8 mouse cellular contexts compared by ENCODE assay signal in the genomic region with DNA sequence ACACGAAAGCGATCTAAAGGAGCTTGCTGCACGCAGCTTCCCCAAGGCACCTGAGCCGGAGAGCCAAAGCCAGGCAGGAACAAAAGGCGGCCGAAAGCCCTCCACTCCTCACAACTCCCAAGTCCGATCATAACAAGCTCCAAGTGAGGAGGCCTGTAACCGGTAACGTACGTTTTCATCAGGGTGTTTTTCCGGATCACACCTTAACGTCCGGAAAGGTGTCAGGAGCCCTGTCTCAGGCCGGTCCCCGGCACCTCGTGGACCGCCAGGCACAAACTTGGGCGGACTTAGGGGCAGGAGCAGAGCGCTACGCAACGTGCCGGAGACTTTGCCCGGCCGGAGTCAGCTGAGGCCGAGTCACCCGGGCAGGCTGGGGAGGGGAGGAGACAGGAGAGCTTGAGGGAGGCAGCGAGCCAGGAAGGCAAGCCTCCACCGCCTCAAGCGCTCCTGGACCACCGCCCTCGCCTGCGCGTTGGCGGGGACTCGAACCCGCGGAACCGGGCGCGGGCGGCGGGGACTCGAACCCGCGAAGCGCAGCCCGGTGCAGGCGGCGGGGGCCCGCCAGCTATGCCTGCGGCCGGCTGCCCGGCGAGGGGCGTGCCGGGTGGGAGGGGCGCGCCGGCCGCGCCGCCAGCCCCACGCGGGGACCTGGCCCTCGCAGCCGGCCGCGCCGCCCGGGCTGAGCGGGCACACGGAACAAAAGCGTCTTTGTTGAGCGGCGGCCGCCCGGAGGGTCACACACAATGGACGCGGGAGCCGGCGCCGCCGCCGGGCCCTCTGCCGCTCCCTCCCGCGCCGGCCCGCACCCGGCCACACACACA. TPM values are rescaled to one million over a fixed set of nuclear protein-coding genes. Genes with fewer than 3 reads are reported as not detected.
DNase-seq lines count a peak whose midpoint lies in the region; ATAC-seq and TF ChIP-seq lines count a peak whose summit lies in the region.

No protein-coding gene starts in this region.

- peak overlapping the region; percentile 94 for H3K9ac ChIP-seq in forebrain, embryonic 15.5 days (replicated peaks)
- H3K9ac ChIP-seq in lung, embryonic 14.5 days = peak overlapping the region; percentile 92
- H3K9ac ChIP-seq in neural tube, embryonic 15.5 days (replicated peaks) = peak overlapping the region; percentile 85

- H3K4me3 ChIP-seq in G1E (ENCODE audit: low read depth, low read length) = peak overlapping the region; percentile 88
- H3K4me3 ChIP-seq in cerebellum, adult 2 months (replicated peaks; ENCODE audit: insufficient read depth, low read depth, low read length) = peak overlapping the region; percentile 83
- peak overlapping the region; percentile 94 for H3K4me3 ChIP-seq in forebrain, embryonic 15.5 days
- H3K4me3 ChIP-seq in lung, embryonic 14.5 days (ENCODE audit: low read depth, low read length) = peak overlapping the region; percentile 84
- peak overlapping the region; percentile 83 for H3K4me3 ChIP-seq in neural tube, embryonic 15.5 days (replicated peaks)

- peak overlapping the region; percentile 62 for H3K4me2 ChIP-seq in forebrain, embryonic 15.5 days (replicated peaks)
- peak overlapping the region; percentile 85 for H3K4me2 ChIP-seq in lung, embryonic 14.5 days
- peak overlapping the region; percentile 60 for H3K4me2 ChIP-seq in neural tube, embryonic 15.5 days

- WGBS in cerebellum, adult 2 months = under 1% methylated on average over 75 of the region's 90 CpGs
- WGBS in forebrain, embryonic 15.5 days = under 1% methylated on average over 82 of the region's 90 CpGs
- WGBS in large intestine, adult 2 months = under 1% methylated on average over 60 of the region's 90 CpGs
- under 1% methylated on average over 73 of the region's 90 CpGs for WGBS in lung, embryonic 14.5 days
- WGBS in neural tube, embryonic 15.5 days = under 1% methylated on average over 78 of the region's 90 CpGs

- peak; percentile 62 for DNase-seq in G1E (ENCODE audit: low spot score)
- DNase-seq in cerebellum, adult 2 months = peak; percentile 78 to 81
- DNase-seq in heart, postnatal 14 days = peak; percentile 83
- DNase-seq in large intestine, adult 2 months (ENCODE audit: low read depth, low spot score) = peak; percentile 55
- peak; percentile 81 for DNase-seq in lung, embryonic 14.5 days
- DNase-seq in testis, postnatal 14 days (ENCODE audit: low spot score) = peak; percentile 82

- TF ChIP-seq CTCF in G1E (IDR thresholded peaks at IDR 0.05; ENCODE audit: low read depth, low read length) = no peak
- TF ChIP-seq CTCF in cerebellum, adult 2 months (IDR thresholded peaks at IDR 0.05; ENCODE audit: borderline replicate concordance, insufficient read depth, low read depth, low read length) = no peak
- no peak for TF ChIP-seq CTCF in lung, embryonic 14.5 days (IDR thresholded peaks at IDR 0.05; ENCODE audit: low read depth)

- peak overlapping the region; percentile 66 for H3K27ac ChIP-seq in cerebellum, adult 2 months (ENCODE audit: insufficient read depth, low read length)
- peak overlapping the region; percentile 98 for H3K27ac ChIP-seq in forebrain, embryonic 15.5 days (replicated peaks)
- H3K27ac ChIP-seq in lung, embryonic 14.5 days (ENCODE audit: low read depth) = peak overlapping the region; percentile 99
- H3K27ac ChIP-seq in neural tube, embryonic 15.5 days (replicated peaks) = peak overlapping the region; percentile 97

- peaks cover 13% of the 10 kb centered on the region for H3K36me3 ChIP-seq in G1E (replicated peaks)
- H3K36me3 ChIP-seq in forebrain, embryonic 15.5 days = no peaks in the 10 kb centered on the region
- no peaks in the 10 kb centered on the region for H3K36me3 ChIP-seq in lung, embryonic 14.5 days (ENCODE audit: insufficient read depth)
- no peaks in the 10 kb centered on the region for H3K36me3 ChIP-seq in neural tube, embryonic 15.5 days

- TF ChIP-seq POLR2A in cerebellum, adult 2 months (IDR thresholded peaks at IDR 0.05; ENCODE audit: borderline replicate concordance, insufficient read depth, low read length) = no peak

- peaks cover 64% of the 10 kb centered on the region for H3K4me1 ChIP-seq in G1E (ENCODE audit: insufficient read depth, low read depth, low read length)
- peaks cover 11% of the 10 kb centered on the region for H3K4me1 ChIP-seq in cerebellum, adult 2 months (ENCODE audit: control insufficient read depth, insufficient read depth, low read length)
- H3K4me1 ChIP-seq in forebrain, embryonic 15.5 days = peaks cover 39% of the 10 kb centered on the region
- peaks cover 8% of the 10 kb centered on the region for H3K4me1 ChIP-seq in lung, embryonic 14.5 days (ENCODE audit: insufficient read depth)
- H3K4me1 ChIP-seq in neural tube, embryonic 15.5 days = peaks cover 45% of the 10 kb centered on the region

- no peak for ATAC-seq in G1E (ENCODE audit: extremely low read depth, insufficient number of reproducible peaks, low FRiP score, poor library complexity, severe bottlenecking)
- ATAC-seq in forebrain, embryonic 15.5 days (replicated peaks) = peak; percentile 90
- ATAC-seq in lung, embryonic 14.5 days (ENCODE audit: insufficient read depth) = peak; percentile 82
- ATAC-seq in neural tube, embryonic 15.5 days (ENCODE audit: low FRiP score) = peak; percentile 89

- no peaks in the 10 kb centered on the region for H3K27me3 ChIP-seq in G1E (ENCODE audit: insufficient read depth, low read length)
- H3K27me3 ChIP-seq in cerebellum, adult 2 months (ENCODE audit: control insufficient read depth, insufficient read depth, low read length) = no peaks in the 10 kb centered on the region
- H3K27me3 ChIP-seq in forebrain, embryonic 15.5 days = no peaks in the 10 kb centered on the region
- no peaks in the 10 kb centered on the region for H3K27me3 ChIP-seq in lung, embryonic 14.5 days (ENCODE audit: insufficient read depth, low read length)
- no peaks in the 10 kb centered on the region for H3K27me3 ChIP-seq in neural tube, embryonic 15.5 days (replicated peaks)

- H3K9me3 ChIP-seq in G1E (replicated peaks) = no peaks in the 10 kb centered on the region
- H3K9me3 ChIP-seq in forebrain, embryonic 15.5 days = no peaks in the 10 kb centered on the region
- H3K9me3 ChIP-seq in lung, embryonic 14.5 days (ENCODE audit: low read depth, low read length) = no peaks in the 10 kb centered on the region
- H3K9me3 ChIP-seq in neural tube, embryonic 15.5 days (replicated peaks) = no peaks in the 10 kb centered on the region

- intact Hi-C loops in heart, postnatal 14 days (cut with DNase I) = loop anchor here (2.0 to 10.0 kb wide), 2 partner anchors 24 to 434 kb away; no protein-coding TSS in a partner anchor

RNA-seq across cellular contexts. Expression of gene Mapk6, which starts 0.6 kb away (rescaled TPM):
- total RNA-seq in G1E (2014; fragmentation: Nextera tagmentation) (49.2 and 57.6 TPM in 2 replicates), G1E (2017) (45.2 and 49.2 TPM in 2 replicates)
- 6.2 and 7.6 TPM in 2 replicates for polyA plus RNA-seq in G1E (2012)
- polyA plus RNA-seq in cerebellum, adult 2 months (2012; rRNA removed) = 71.3 and 76.0 TPM in 2 replicates
- 137 and 138 TPM in 2 replicates for polyA plus RNA-seq in forebrain, embryonic 15.5 days (2015; fragmentation: Nextera tagmentation; extraction: Ambion mirVana)
- total RNA-seq in heart, postnatal 14 days (2021) = 10 to 100 TPM; 36.2 to 38.2 TPM
- 19.4 and 43.7 TPM in 2 replicates for polyA plus RNA-seq in large intestine, adult 2 months (2012; rRNA removed)
- 63.7 and 67.3 TPM in 2 replicates for polyA plus RNA-seq in lung, embryonic 14.5 days (2014; fragmentation: Nextera tagmentation; extraction: Ambion mirVana)
- 133 and 150 TPM in 2 replicates for polyA plus RNA-seq in neural tube, embryonic 15.5 days (2015; fragmentation: Nextera tagmentation; extraction: Ambion mirVana)

RNA-seq across cellular contexts. Expression of gene Leo1, which starts 32.1 kb away (rescaled TPM):
- 21.1 and 29.5 TPM in 2 replicates for total RNA-seq in G1E (2014; fragmentation: Nextera tagmentation)
- total RNA-seq in G1E (2017) = 38.0 and 48.3 TPM in 2 replicates
- 12.1 and 14.4 TPM in 2 replicates for polyA plus RNA-seq in G1E (2012)
- 26.9 and 31.6 TPM in 2 replicates for polyA plus RNA-seq in cerebellum, adult 2 months (2012; rRNA removed)
- polyA plus RNA-seq in forebrain, embryonic 15.5 days (2015; fragmentation: Nextera tagmentation; extraction: Ambion mirVana) = 40.6 and 40.7 TPM in 2 replicates
- total RNA-seq in heart, postnatal 14 days (2021) = 10 to 100 TPM; 15.3 to 20.0 TPM
- 3.9 and 4.8 TPM in 2 replicates for polyA plus RNA-seq in large intestine, adult 2 months (2012; rRNA removed)
- polyA plus RNA-seq in lung, embryonic 14.5 days (2014; fragmentation: Nextera tagmentation; extraction: Ambion mirVana) = 39.5 and 39.7 TPM in 2 replicates
- 39.9 and 43.4 TPM in 2 replicates for polyA plus RNA-seq in neural tube, embryonic 15.5 days (2015; fragmentation: Nextera tagmentation; extraction: Ambion mirVana)
